Mouse (Mus musculus) bone marrow, adult 2 months (tissue): ENCODE results near the gene Uroc1. TPM values are rescaled to one million over a fixed set of nuclear protein-coding genes. Genes with fewer than 3 reads are reported as not detected.

Experiments
- H3K27ac ChIP-seq: fragments of 200-500 bp; 2 replicates; pipeline ENCODE4 v1.5.1; 2012; ENCODE audit warnings: low read depth, mild to moderate bottlenecking, control low read depth, inconsistent platforms, low read length; ENCODE audit not compliant: control insufficient read depth, poor library complexity, insufficient read depth
- H3K4me1 ChIP-seq: fragments of 200-500 bp; 2 replicates; pipeline ENCODE4 v1.6.1; 2011; ENCODE audit warnings: low read length; ENCODE audit not compliant: control insufficient read depth, insufficient read depth
- H3K4me3 ChIP-seq: fragments of 200-500 bp; replicated peaks from 2 replicates; pipeline ENCODE3; 2011; ENCODE audit warnings: mild to moderate bottlenecking, low read depth, low read length, control low read depth; ENCODE audit not compliant: control insufficient read depth
- CTCF ChIP-seq: fragments of 200-500 bp; IDR thresholded peaks from 2 replicates; pipeline ENCODE4 v1.5.1; 2011; ENCODE audit warnings: low read length, control low read depth; ENCODE audit not compliant: control insufficient read depth, insufficient read depth
- POLR2A ChIP-seq: fragments of 200-500 bp; IDR thresholded peaks from 2 replicates; pipeline ENCODE4 v1.6.1; 2011; ENCODE audit warnings: low read depth, mild to moderate bottlenecking, control low read depth, low read length, borderline replicate concordance; ENCODE audit not compliant: control insufficient read depth
- WGBS: fragments of 180-500 bp; shearing (Covaris S2); methylation state at CpG from one replicate; pipeline ENCODE4 v1.1.7; 2018; 5-methylcytosine and 5-hydroxymethylcytosine counted together
- polyA plus RNA-seq: library from polyadenylated mRNA; stranded (reverse); fragments of >200 nt; gene quantifications from 2 replicates; pipeline ENCODE4 v1.2.4, GENCODE M21; 2011; ENCODE audit warnings: low replicate concordance; ENCODE audit not compliant: missing spikeins, insufficient read depth, insufficient read length

Gene Uroc1
- polyA plus RNA-seq, 1 experiment: 2.5 TPM

- TF ChIP-seq POLR2A (no peak), CTCF (no peak)
- 60% methylated on average over 2 of the region's 2 CpGs for WGBS
- Histone ChIP-seq H3K4me3 (no peak overlapping the region), H3K27ac (peak overlapping the region; percentile 80), H3K4me1 (peaks cover 2% of the 10 kb centered on the region; the same call in 1 of the 2 replicates)
Measured at GRCm38 (mm10) chr6:90319019-90319418, 14.1 kb upstream of the Uroc1 start.

- 45% methylated on average over 7 of the region's 7 CpGs for WGBS
- H3K27ac ChIP-seq: peak overlapping the region; percentile 88
Measured at GRCm38 (mm10) chr6:90319475-90320191, 13.5 kb upstream of the Uroc1 start.

GRCm38 (mm10) chr6:90320429-90320828, 12.7 kb upstream of the Uroc1 start:
- H3K27ac ChIP-seq: peak overlapping the region; percentile 88
- TF ChIP-seq POLR2A: no peak
- TF ChIP-seq CTCF: no peak
- 39% methylated on average over 5 of the region's 5 CpGs for WGBS

More at GRCm38 (mm10) chr6:90319475-90320191, 13.5 kb upstream of the Uroc1 start:
- H3K4me1 ChIP-seq: peaks cover 2% of the 10 kb centered on the region; the same call in 1 of the 2 replicates
- no peak for TF ChIP-seq CTCF
- TF ChIP-seq POLR2A: no peak
- no peak overlapping the region for H3K4me3 ChIP-seq

GRCm38 (mm10) chr6:90321811-90322210, 11.3 kb upstream of the Uroc1 start:
- Histone ChIP-seq H3K4me3 (peak overlapping the region; percentile 49), H3K4me1 (peaks cover 2% of the 10 kb centered on the region; the same call in 1 of the 2 replicates), H3K27ac (peak overlapping the region; percentile 88)
- no peak for TF ChIP-seq POLR2A
- no peak for TF ChIP-seq CTCF
- 16% methylated on average over 4 of the region's 4 CpGs for WGBS

More at GRCm38 (mm10) chr6:90320429-90320828, 12.7 kb upstream of the Uroc1 start:
- Histone ChIP-seq H3K4me1 (peaks cover 2% of the 10 kb centered on the region; the same call in 1 of the 2 replicates), H3K4me3 (no peak overlapping the region)

GRCm38 (mm10) chr6:90324026-90324425, 9.1 kb upstream of the Uroc1 start:
- 63% methylated on average over 3 of the region's 3 CpGs for WGBS
- Histone ChIP-seq H3K4me1 (peaks cover 2% of the 10 kb centered on the region; the same call in 1 of the 2 replicates), H3K4me3 (peak overlapping the region; percentile 55), H3K27ac (no peak overlapping the region)
- TF ChIP-seq POLR2A (no peak), CTCF (no peak)

GRCm38 (mm10) chr6:90324463-90324862, 8.6 kb upstream of the Uroc1 start:
- no peak overlapping the region for H3K27ac ChIP-seq

GRCm38 (mm10) chr6:90324991-90325390, 8.1 kb upstream of the Uroc1 start, which contains the start of gene Chst13:
Gene Chst13, minus strand, starts transcription at chr6:90325185.
- WGBS: 3% methylated on average over 22 of the region's 22 CpGs
- no peaks in the 10 kb centered on the region; the same call in 1 of the 2 replicates for H3K4me1 ChIP-seq
- TF ChIP-seq POLR2A (peak; percentile 49; the same call in 1 of the 2 replicates), CTCF (no peak)
- peak within 1 kb of the TSS; percentile 20; the same call in 1 of the 2 replicates for H3K27ac ChIP-seq
- peak within 1 kb of the TSS; percentile 55 for H3K4me3 ChIP-seq

More at GRCm38 (mm10) chr6:90324463-90324862, 8.6 kb upstream of the Uroc1 start:
- H3K4me1 ChIP-seq: peaks cover 2% of the 10 kb centered on the region; the same call in 1 of the 2 replicates
- WGBS: 55% methylated on average over 3 of the region's 3 CpGs
- no peak for TF ChIP-seq POLR2A
- no peak for TF ChIP-seq CTCF
- peak overlapping the region; percentile 55 for H3K4me3 ChIP-seq

GRCm38 (mm10) chr6:90327670-90328069, 5.4 kb upstream of the Uroc1 start:
- Histone ChIP-seq H3K4me3 (no peak overlapping the region), H3K27ac (no peak overlapping the region), H3K4me1 (no peaks in the 10 kb centered on the region; the same call in 1 of the 2 replicates)
- TF ChIP-seq CTCF: peak; percentile 17; the same call in 1 of the 2 replicates
- no peak for TF ChIP-seq POLR2A
- WGBS: 14% methylated on average over 6 of the region's 6 CpGs
